Mouse (Mus musculus): ENCODE results near the gene Trpm3. TPM values are rescaled to one million over a fixed set of nuclear protein-coding genes. Genes with fewer than 3 reads are reported as not detected.

Gene Trpm3
- polyA plus RNA-seq, 1 experiment = not detected

DNA sequence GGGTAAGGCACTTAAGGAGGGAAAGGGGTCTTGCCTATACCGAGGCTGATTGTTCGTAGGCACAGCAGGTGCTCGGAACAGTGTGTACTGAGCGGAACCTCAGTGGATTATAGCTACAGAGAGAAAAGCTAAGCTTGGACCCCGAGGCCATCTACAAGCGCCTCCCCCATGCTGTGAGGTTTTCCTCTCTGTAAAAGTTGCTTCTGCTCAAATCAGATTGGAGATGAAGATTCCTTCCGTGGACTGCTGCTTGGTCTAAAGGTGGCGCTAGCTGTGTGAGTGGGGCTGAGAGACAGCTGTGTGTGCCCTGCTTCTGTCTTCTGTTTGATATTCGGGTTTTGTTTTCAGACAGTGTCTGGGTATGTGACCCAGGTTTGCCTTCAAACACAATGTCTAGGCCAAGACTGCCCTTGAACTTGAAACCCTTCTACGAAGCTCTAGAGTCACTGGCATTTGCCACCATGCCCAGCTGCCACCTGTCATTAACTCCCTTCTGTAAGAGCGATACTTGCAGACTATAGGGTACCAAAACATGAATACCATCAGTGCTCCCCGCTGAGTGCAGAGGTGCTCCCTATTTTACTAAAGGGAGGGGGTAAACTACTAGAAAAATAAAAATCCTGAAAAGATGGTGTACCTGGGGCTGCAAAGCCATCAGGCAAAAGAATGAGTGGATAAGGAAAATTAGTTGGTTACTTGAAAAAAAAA lies 823.3 kb downstream of the Trpm3 start:
- no peaks in the 10 kb centered on the region; the same call in 1 of the 2 replicates for H3K4me1 ChIP-seq
- H3K9me3 ChIP-seq = no peaks in the 10 kb centered on the region
- peaks cover 8% of the 10 kb centered on the region for H3K27me3 ChIP-seq (replicated peaks)
- no peak overlapping the region for H3K4me3 ChIP-seq (replicated peaks)
- no peaks in the 10 kb centered on the region for H3K36me3 ChIP-seq (replicated peaks; ENCODE audit: low read length)
- TF ChIP-seq GATA1 (IDR thresholded peaks at IDR 0.05; ENCODE audit: borderline replicate concordance, low read length) = no peak
- TF ChIP-seq FLI1 (IDR thresholded peaks at IDR 0.05; ENCODE audit: low read length) = no peak

DNA sequence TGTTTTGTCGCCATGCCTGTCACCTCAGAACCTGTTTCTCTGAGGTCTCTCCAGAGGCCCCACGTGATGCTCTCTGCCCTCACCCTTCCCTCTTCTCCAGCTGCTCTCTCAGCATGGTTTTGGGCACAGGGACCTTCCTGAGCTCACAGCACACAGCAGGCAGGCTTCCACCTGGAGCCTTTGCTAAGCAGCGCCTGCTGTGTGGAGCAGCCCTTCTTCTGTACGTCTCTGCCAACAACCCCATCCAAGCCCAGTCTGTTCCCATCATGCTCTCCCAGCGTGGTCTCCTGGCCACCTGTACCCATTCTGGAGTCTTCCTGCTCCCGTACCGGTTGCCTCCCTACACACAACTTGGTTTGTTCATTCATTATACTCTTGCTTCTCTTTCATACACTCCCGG lies 823.9 kb downstream of the Trpm3 start:
- Histone ChIP-seq H3K4me3 (replicated peaks) (no peak overlapping the region), H3K9me3 (no peaks in the 10 kb centered on the region), H3K27me3 (replicated peaks) (peaks cover 8% of the 10 kb centered on the region), H3K4me1 (no peaks in the 10 kb centered on the region; the same call in 1 of the 2 replicates), H3K36me3 (replicated peaks; ENCODE audit: low read length) (no peaks in the 10 kb centered on the region)
- TF ChIP-seq FLI1 (IDR thresholded peaks at IDR 0.05; ENCODE audit: low read length) (no peak), GATA1 (IDR thresholded peaks at IDR 0.05; ENCODE audit: borderline replicate concordance, low read length) (no peak)

DNA sequence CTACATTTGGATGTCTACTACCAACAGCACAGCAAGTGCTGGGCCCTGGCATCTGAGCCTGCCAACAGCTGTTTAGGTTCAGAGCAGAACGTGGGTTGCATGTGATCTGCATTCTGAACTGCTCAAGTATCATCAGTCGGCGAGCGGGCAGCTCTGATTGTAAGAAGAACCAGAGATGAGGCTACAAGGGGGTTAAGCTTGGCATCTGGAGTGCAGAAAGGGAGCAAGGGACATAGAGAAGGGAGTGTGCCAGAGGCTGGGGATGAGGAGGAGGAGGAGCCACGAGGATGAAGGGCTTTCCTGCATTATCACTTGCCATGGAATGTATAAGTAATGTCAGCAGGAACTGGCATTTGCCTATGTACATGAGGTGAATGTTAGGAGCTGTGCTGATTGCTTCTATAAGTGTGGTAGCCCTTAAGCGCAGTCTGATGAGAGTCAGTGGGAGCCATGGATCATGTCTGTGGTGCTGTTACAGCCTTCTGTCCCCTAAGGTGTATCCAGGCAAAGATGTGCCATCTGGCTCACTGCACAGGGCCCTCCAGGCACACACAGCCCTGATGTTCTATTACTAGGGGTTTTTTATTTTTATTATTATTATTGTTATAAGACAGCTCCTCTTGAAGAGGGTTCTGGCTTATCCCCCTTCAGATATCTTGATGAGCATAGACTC lies 825.0 kb downstream of the Trpm3 start:
- TF ChIP-seq FLI1 (IDR thresholded peaks at IDR 0.05; ENCODE audit: low read length) (no peak), GATA1 (IDR thresholded peaks at IDR 0.05; ENCODE audit: borderline replicate concordance, low read length) (no peak)
- no peaks in the 10 kb centered on the region for H3K36me3 ChIP-seq (replicated peaks; ENCODE audit: low read length)
- no peak overlapping the region for H3K4me3 ChIP-seq (replicated peaks)
- H3K27me3 ChIP-seq (replicated peaks) = peaks cover 8% of the 10 kb centered on the region
- no peaks in the 10 kb centered on the region for H3K9me3 ChIP-seq
- no peaks in the 10 kb centered on the region; the same call in 1 of the 2 replicates for H3K4me1 ChIP-seq

- no peaks in the 10 kb centered on the region; the same call in 1 of the 2 replicates for H3K4me1 ChIP-seq
Observed at GRCm38 (mm10) chr19:22965470-22965869, 826.6 kb downstream of the Trpm3 start.

DNA sequence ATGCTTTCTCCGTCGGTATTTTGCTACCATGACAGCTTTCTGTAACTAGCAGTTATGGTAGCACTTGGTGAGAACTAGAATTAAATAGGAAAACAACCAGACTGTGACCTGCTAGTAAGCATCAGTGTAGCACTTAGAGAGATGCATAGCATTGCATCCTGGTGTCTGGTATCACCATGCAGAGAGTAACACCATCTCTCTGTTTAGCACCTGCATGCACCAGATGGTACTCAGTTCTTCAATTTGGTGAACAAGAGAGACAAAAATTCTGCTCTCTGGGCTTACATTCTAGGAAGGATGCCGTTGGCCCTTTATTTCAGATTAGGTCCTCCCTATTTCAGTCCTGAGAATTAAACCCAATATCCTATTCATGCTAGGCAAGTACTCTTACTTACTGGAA lies 834.4 kb downstream of the Trpm3 start:
- Histone ChIP-seq H3K4me1 (no peaks in the 10 kb centered on the region; the same call in 1 of the 2 replicates), H3K4me3 (replicated peaks) (no peak overlapping the region), H3K27me3 (replicated peaks) (no peaks in the 10 kb centered on the region), H3K9me3 (no peaks in the 10 kb centered on the region), H3K36me3 (replicated peaks; ENCODE audit: low read length) (no peaks in the 10 kb centered on the region)
- TF ChIP-seq GATA1 (IDR thresholded peaks at IDR 0.05; ENCODE audit: borderline replicate concordance, low read length) (no peak), FLI1 (IDR thresholded peaks at IDR 0.05; ENCODE audit: low read length) (no peak)

More at GRCm38 (mm10) chr19:22965470-22965869, 826.6 kb downstream of the Trpm3 start:
- peaks cover 8% of the 10 kb centered on the region for H3K27me3 ChIP-seq (replicated peaks)
- no peak overlapping the region for H3K4me3 ChIP-seq (replicated peaks)
- H3K9me3 ChIP-seq = no peaks in the 10 kb centered on the region
- no peaks in the 10 kb centered on the region for H3K36me3 ChIP-seq (replicated peaks; ENCODE audit: low read length)
- no peak for TF ChIP-seq FLI1 (IDR thresholded peaks at IDR 0.05; ENCODE audit: low read length)
- TF ChIP-seq GATA1 (IDR thresholded peaks at IDR 0.05; ENCODE audit: borderline replicate concordance, low read length) = no peak

DNA sequence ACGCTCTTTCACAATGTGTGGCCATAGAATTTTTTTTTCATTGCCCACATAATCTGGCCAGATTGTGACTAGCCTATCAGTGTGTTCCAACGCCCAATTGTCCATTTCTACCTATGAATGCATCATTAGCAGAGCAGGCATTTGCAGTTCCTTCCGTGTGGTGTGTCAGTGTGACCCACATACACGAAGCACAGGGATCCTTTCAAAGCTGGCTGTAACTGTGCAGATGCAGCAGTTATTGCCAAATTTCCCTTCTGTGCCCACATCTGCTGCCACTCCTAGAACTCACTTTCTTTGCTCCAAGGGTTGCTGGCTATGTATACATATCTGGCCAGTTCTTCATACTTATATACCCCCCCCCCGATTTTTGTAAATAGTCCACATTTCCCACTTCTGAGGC lies 834.9 kb downstream of the Trpm3 start:
- Histone ChIP-seq H3K9me3 (no peaks in the 10 kb centered on the region), H3K4me1 (peaks cover 3% of the 10 kb centered on the region), H3K27me3 (replicated peaks) (no peaks in the 10 kb centered on the region), H3K4me3 (replicated peaks) (no peak overlapping the region), H3K36me3 (replicated peaks; ENCODE audit: low read length) (no peaks in the 10 kb centered on the region)
- no peak for TF ChIP-seq GATA1 (IDR thresholded peaks at IDR 0.05; ENCODE audit: borderline replicate concordance, low read length)
- TF ChIP-seq FLI1 (IDR thresholded peaks at IDR 0.05; ENCODE audit: low read length) = no peak

DNA sequence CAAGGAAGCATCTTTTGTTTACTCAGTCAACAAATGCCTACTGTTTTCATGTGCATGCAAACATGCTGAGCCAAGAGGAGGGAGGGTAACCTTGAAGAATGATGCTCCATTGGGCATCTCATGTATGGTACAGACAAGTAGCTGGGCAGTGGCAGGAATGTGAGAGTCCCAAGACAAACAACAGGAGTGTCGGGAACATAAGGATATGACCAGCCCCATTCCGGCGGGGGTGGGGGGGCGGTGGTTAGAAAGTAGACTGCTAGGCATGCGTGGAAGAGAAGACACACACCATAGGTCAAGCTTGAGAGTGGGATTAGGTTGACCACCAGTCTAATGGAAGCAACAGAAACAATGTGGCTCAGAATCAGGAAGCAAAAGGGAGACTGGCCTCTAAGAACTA lies 837.0 kb downstream of the Trpm3 start:
- no peaks in the 10 kb centered on the region for H3K27me3 ChIP-seq (replicated peaks)
- H3K36me3 ChIP-seq (replicated peaks; ENCODE audit: low read length) = no peaks in the 10 kb centered on the region
- H3K9me3 ChIP-seq = no peaks in the 10 kb centered on the region
- peaks cover 4% of the 10 kb centered on the region for H3K4me1 ChIP-seq
- no peak overlapping the region for H3K4me3 ChIP-seq (replicated peaks)
- TF ChIP-seq FLI1 (IDR thresholded peaks at IDR 0.05; ENCODE audit: low read length) = no peak

- H3K4me1 ChIP-seq = peaks cover 4% of the 10 kb centered on the region
- TF ChIP-seq GATA1 (IDR thresholded peaks at IDR 0.05; ENCODE audit: borderline replicate concordance, low read length) (no peak), FLI1 (IDR thresholded peaks at IDR 0.05; ENCODE audit: low read length) (no peak)
- no peaks in the 10 kb centered on the region for H3K27me3 ChIP-seq (replicated peaks)
- H3K9me3 ChIP-seq = no peaks in the 10 kb centered on the region
- H3K4me3 ChIP-seq (replicated peaks) = no peak overlapping the region
- H3K36me3 ChIP-seq (replicated peaks; ENCODE audit: low read length) = no peaks in the 10 kb centered on the region
Observed at GRCm38 (mm10) chr19:22977508-22977907, 838.7 kb downstream of the Trpm3 start.

GRCm38 (mm10) chr19:22978763-22979162 lies 839.9 kb downstream of the Trpm3 start:
- no peaks in the 10 kb centered on the region for H3K36me3 ChIP-seq (replicated peaks; ENCODE audit: low read length)
- no peak overlapping the region for H3K4me3 ChIP-seq (replicated peaks)
- H3K9me3 ChIP-seq = no peaks in the 10 kb centered on the region
- peaks cover 4% of the 10 kb centered on the region for H3K4me1 ChIP-seq
- TF ChIP-seq GATA1 (IDR thresholded peaks at IDR 0.05; ENCODE audit: borderline replicate concordance, low read length) (no peak), FLI1 (IDR thresholded peaks at IDR 0.05; ENCODE audit: low read length) (no peak)
- H3K27me3 ChIP-seq (replicated peaks) = no peaks in the 10 kb centered on the region

DNA sequence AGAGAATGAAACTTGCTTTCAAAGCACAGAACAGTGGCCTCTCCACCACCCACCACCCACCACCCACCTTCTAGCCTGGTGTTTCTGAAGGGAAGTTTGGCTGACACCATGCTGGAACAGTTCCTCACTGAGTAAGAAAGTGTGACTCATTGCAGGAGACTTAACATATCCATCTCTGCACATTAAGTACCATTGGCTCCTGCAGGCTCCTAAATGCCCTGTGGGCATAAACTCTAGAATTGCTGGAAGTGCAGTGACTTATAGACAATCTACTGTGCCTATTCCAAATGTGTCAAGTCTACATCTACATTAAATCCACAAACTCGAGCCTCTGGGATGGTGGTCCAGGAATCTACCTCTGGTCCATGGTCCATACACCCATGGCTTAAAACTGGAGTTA lies 840.3 kb downstream of the Trpm3 start:
- TF ChIP-seq GATA1 (IDR thresholded peaks at IDR 0.05; ENCODE audit: borderline replicate concordance, low read length) (no peak), FLI1 (IDR thresholded peaks at IDR 0.05; ENCODE audit: low read length) (no peak)
- Histone ChIP-seq H3K4me1 (peaks cover 4% of the 10 kb centered on the region), H3K4me3 (replicated peaks) (no peak overlapping the region), H3K9me3 (no peaks in the 10 kb centered on the region), H3K27me3 (replicated peaks) (no peaks in the 10 kb centered on the region), H3K36me3 (replicated peaks; ENCODE audit: low read length) (no peaks in the 10 kb centered on the region)
